Mouse (Mus musculus): ENCODE data around the gene Rpl18a. TPM values are rescaled to one million over a fixed set of nuclear protein-coding genes. Genes with fewer than 3 reads are reported as not detected.

Rpl18a gene
- polyA plus RNA-seq, 1 experiment from 2014 or later: 3,796 TPM

- WGBS: under 1% methylated on average over 46 of the region's 46 CpGs
- H3K9me3 ChIP-seq (ENCODE audit: control insufficient read depth, low read length): no peaks in the 10 kb centered on the region
- H3K27ac ChIP-seq (replicated peaks in 1 of 2; ENCODE audit: control insufficient read depth in 1 of 2, insufficient read depth in 1 of 2, low read depth in 2 of 2, low read length in 2 of 2): peak overlapping the region; percentile 66 to 84
- H3K36me3 ChIP-seq (ENCODE audit: control insufficient read depth, insufficient read depth, low read length): peaks cover 10% of the 10 kb centered on the region
- peaks cover 32% of the 10 kb centered on the region for H3K27me3 ChIP-seq (ENCODE audit: control insufficient read depth, insufficient read depth, low read length)
- peak overlapping the region; percentile 78 for H3K9ac ChIP-seq (ENCODE audit: low read length)
- peak; percentile 88 for ATAC-seq (ENCODE audit: insufficient number of reproducible peaks, insufficient read depth, low FRiP score, low read depth)
- H3K4me1 ChIP-seq (ENCODE audit: control insufficient read depth in 2 of 2, insufficient read depth in 2 of 2, low read length in 2 of 2): peaks cover 20 to 36% of the 10 kb centered on the region in 2 experiments
- H3K4me3 ChIP-seq (ENCODE audit: control insufficient read depth in 1 of 2, insufficient read depth in 1 of 2, low read depth in 1 of 2, low read length in 2 of 2): peak overlapping the region; percentile 51 to 69
- peak overlapping the region; percentile 95 for H3K4me2 ChIP-seq (ENCODE audit: low read length)
Measured at GRCm38 (mm10) chr8:70865350-70866000, 31.7 kb downstream of the Rpl18a start.

GRCm38 (mm10) chr8:70864712-70865221 is 32.4 kb downstream of the Rpl18a start:
- WGBS: 2% methylated on average over 24 of the region's 24 CpGs
- peak overlapping the region; percentile 44 to 84 for H3K27ac ChIP-seq (replicated peaks in 1 of 2; ENCODE audit: control insufficient read depth in 1 of 2, insufficient read depth in 1 of 2, low read depth in 2 of 2, low read length in 2 of 2)
- peaks cover 20 to 36% of the 10 kb centered on the region in 2 experiments for H3K4me1 ChIP-seq (ENCODE audit: control insufficient read depth in 2 of 2, insufficient read depth in 2 of 2, low read length in 2 of 2)
- peak overlapping the region; percentile 51 to 69 for H3K4me3 ChIP-seq (ENCODE audit: control insufficient read depth in 1 of 2, insufficient read depth in 1 of 2, low read depth in 1 of 2, low read length in 2 of 2)
- peak overlapping the region; percentile 78 for H3K9ac ChIP-seq (ENCODE audit: low read length)
- peak overlapping the region; percentile 95 for H3K4me2 ChIP-seq (ENCODE audit: low read length)
- H3K36me3 ChIP-seq (ENCODE audit: control insufficient read depth, insufficient read depth, low read length): peaks cover 10% of the 10 kb centered on the region
- H3K9me3 ChIP-seq (ENCODE audit: control insufficient read depth, low read length): no peaks in the 10 kb centered on the region
- no peak for ATAC-seq (ENCODE audit: insufficient number of reproducible peaks, insufficient read depth, low FRiP score, low read depth)
- peaks cover 32% of the 10 kb centered on the region for H3K27me3 ChIP-seq (ENCODE audit: control insufficient read depth, insufficient read depth, low read length)

- Histone ChIP-seq H3K36me3 (ENCODE audit: control insufficient read depth, insufficient read depth, low read length) (peaks cover 10% of the 10 kb centered on the region), H3K4me1 (ENCODE audit: control insufficient read depth in 2 of 2, insufficient read depth in 2 of 2, low read length in 2 of 2) (peaks cover 20 to 33% of the 10 kb centered on the region in 2 experiments), H3K4me3 (ENCODE audit: control insufficient read depth in 1 of 2, insufficient read depth in 1 of 2, low read depth in 1 of 2, low read length in 2 of 2) (peak overlapping the region; percentile 39 to 69), H3K9ac (ENCODE audit: low read length) (peak overlapping the region; percentile 78), H3K4me2 (ENCODE audit: low read length) (peak overlapping the region; percentile 95), H3K27me3 (ENCODE audit: control insufficient read depth, insufficient read depth, low read length) (peaks cover 32% of the 10 kb centered on the region), H3K27ac (replicated peaks in 1 of 2; ENCODE audit: control insufficient read depth in 1 of 2, insufficient read depth in 1 of 2, low read depth in 2 of 2, low read length in 2 of 2) (peak overlapping the region in 1 of 2 experiments; percentile 84; a peak in 2 of 4 replicates), H3K9me3 (ENCODE audit: control insufficient read depth, low read length) (no peaks in the 10 kb centered on the region)
- no peak for ATAC-seq (ENCODE audit: insufficient number of reproducible peaks, insufficient read depth, low FRiP score, low read depth)
- WGBS: 2% methylated on average over 46 of the region's 46 CpGs
Measured at GRCm38 (mm10) chr8:70863956-70864711, 33.1 kb downstream of the Rpl18a start.

- Histone ChIP-seq H3K36me3 (ENCODE audit: control insufficient read depth, insufficient read depth, low read length) (peaks cover 5% of the 10 kb centered on the region), H3K27me3 (ENCODE audit: control insufficient read depth, insufficient read depth, low read length) (peaks cover 32% of the 10 kb centered on the region), H3K4me3 (ENCODE audit: control insufficient read depth in 1 of 2, insufficient read depth in 1 of 2, low read depth in 1 of 2, low read length in 2 of 2) (peak within 1 kb of the TSS; percentile 53 to 69), H3K4me1 (ENCODE audit: control insufficient read depth in 2 of 2, insufficient read depth in 2 of 2, low read length in 2 of 2) (peaks cover 20 to 32% of the 10 kb centered on the region in 2 experiments), H3K4me2 (ENCODE audit: low read length) (peak within 1 kb of the TSS; percentile 95), H3K9ac (ENCODE audit: low read length) (peak within 1 kb of the TSS; percentile 78), H3K9me3 (ENCODE audit: control insufficient read depth, low read length) (no peaks in the 10 kb centered on the region), H3K27ac (replicated peaks in 1 of 2; ENCODE audit: control insufficient read depth in 1 of 2, insufficient read depth in 1 of 2, low read depth in 2 of 2, low read length in 2 of 2) (0 out of 4 replicates have a peak within 1 kb of the TSS, but pooled peaks of 1 of the 2 experiments have one; percentile 84)
- ATAC-seq (ENCODE audit: insufficient number of reproducible peaks, insufficient read depth, low FRiP score, low read depth): no peak
- 1% methylated on average over 55 of the region's 55 CpGs for WGBS
Measured at GRCm38 (mm10) chr8:70862824-70863641, 34.2 kb downstream of the Rpl18a start, which contains the start of gene Kcnn1. TSS of gene Kcnn1 (minus strand) at chr8:70863258.

GRCm38 (mm10) chr8:70857516-70857915 is 39.7 kb downstream of the Rpl18a start:
- H3K36me3 ChIP-seq (ENCODE audit: control insufficient read depth, insufficient read depth, low read length): no peaks in the 10 kb centered on the region
- no peak overlapping the region for H3K27ac ChIP-seq (replicated peaks in 1 of 2; ENCODE audit: control insufficient read depth in 1 of 2, insufficient read depth in 1 of 2, low read depth in 2 of 2, low read length in 2 of 2)
- peaks cover 0 to 5% of the 10 kb centered on the region in 2 experiments; a peak in 1 of 4 replicates for H3K4me1 ChIP-seq (ENCODE audit: control insufficient read depth in 2 of 2, insufficient read depth in 2 of 2, low read length in 2 of 2)
- 30% methylated on average over 4 of the region's 4 CpGs for WGBS
- no peaks in the 10 kb centered on the region for H3K9me3 ChIP-seq (ENCODE audit: control insufficient read depth, low read length)
- H3K4me2 ChIP-seq (ENCODE audit: low read length): no peak overlapping the region
- H3K9ac ChIP-seq (ENCODE audit: low read length): no peak overlapping the region
- no peak overlapping the region for H3K4me3 ChIP-seq (ENCODE audit: control insufficient read depth in 1 of 2, insufficient read depth in 1 of 2, low read depth in 1 of 2, low read length in 2 of 2)
- ATAC-seq (ENCODE audit: insufficient number of reproducible peaks, insufficient read depth, low FRiP score, low read depth): no peak
- H3K27me3 ChIP-seq (ENCODE audit: control insufficient read depth, insufficient read depth, low read length): peaks cover 16% of the 10 kb centered on the region

- Histone ChIP-seq H3K9ac (ENCODE audit: low read length) (peak overlapping the region; percentile 68), H3K27me3 (ENCODE audit: control insufficient read depth, insufficient read depth, low read length) (peaks cover 7% of the 10 kb centered on the region), H3K9me3 (ENCODE audit: control insufficient read depth, low read length) (no peaks in the 10 kb centered on the region), H3K4me3 (ENCODE audit: control insufficient read depth in 1 of 2, insufficient read depth in 1 of 2, low read depth in 1 of 2, low read length in 2 of 2) (peak overlapping the region; percentile 40 to 42), H3K4me1 (ENCODE audit: control insufficient read depth in 2 of 2, insufficient read depth in 2 of 2, low read length in 2 of 2) (no peaks in the 10 kb centered on the region), H3K36me3 (ENCODE audit: control insufficient read depth, insufficient read depth, low read length) (no peaks in the 10 kb centered on the region), H3K27ac (replicated peaks in 1 of 2; ENCODE audit: control insufficient read depth in 1 of 2, insufficient read depth in 1 of 2, low read depth in 2 of 2, low read length in 2 of 2) (no peak overlapping the region), H3K4me2 (ENCODE audit: low read length) (peak overlapping the region; percentile 80)
- ATAC-seq (ENCODE audit: insufficient number of reproducible peaks, insufficient read depth, low FRiP score, low read depth): peak; percentile 57; the same call in 1 of the 2 replicates
- WGBS: 10% methylated on average over 24 of the region's 33 CpGs
Measured at GRCm38 (mm10) chr8:70856541-70857197, 40.5 kb downstream of the Rpl18a start.

Measured in heart, embryonic 14.5 days (tissue).